Mouse (Mus musculus) cortical plate, adult 2 months (tissue): ENCODE measurements at regions not wholly inside any gene's neighbourhood (a gene's known extent, or its start where the extent isn't known, plus 50 kb on each side); places are given as distances from the start of the nearest gene placed in this dataset.

ENCODE experiments used
- CTCF ChIP-seq: fragments of 200-500 bp; IDR thresholded peaks from 2 replicates; pipeline ENCODE4 v1.5.1; 2011; ENCODE audit warnings: mild to moderate bottlenecking, control low read depth, low read length; ENCODE audit not compliant: insufficient read depth; ENCODE audit errors: extremely low read depth
- POLR2A ChIP-seq: fragments of 200-500 bp; IDR thresholded peaks from 2 replicates; pipeline ENCODE4 v1.6.1; 2011; ENCODE audit warnings: mild to moderate bottlenecking, low read length, control low read depth; ENCODE audit not compliant: insufficient read depth; ENCODE audit errors: extremely low read depth

DNA sequence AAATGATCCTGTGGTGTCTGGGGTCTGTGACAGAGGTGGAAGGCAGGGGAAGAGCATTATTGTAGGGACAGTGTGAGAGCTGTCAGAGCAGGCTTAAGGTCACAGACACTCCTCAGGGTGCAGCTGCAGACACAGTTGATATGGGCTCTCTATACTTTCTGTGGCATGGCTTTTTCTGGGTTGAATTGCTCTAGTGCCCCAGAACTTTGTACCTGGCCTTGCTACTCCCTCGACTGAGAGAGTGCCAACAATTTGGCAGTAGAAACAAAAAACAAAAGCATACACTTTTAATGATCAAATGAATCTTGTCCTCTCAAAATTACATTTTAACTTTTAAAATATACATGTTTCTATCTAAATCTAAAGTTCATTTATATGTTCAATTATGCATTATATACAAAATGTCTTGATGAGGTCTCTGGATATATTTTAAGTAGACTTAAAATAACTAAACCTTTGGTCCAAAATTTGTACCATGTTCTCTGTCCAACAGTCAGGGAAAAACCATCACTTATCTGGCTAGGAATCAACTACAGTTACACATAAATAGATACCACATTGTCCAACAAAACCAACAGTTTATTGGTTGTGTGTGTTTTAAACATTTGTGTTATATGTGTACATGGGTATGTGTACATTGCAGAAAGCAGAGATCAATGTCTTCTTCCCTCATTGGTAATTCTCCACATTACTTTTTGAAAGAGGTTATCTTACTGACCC is 508.3 kb upstream of the Arpp21 start:
- TF ChIP-seq POLR2A (no peak), CTCF (no peak)
